Mouse (Mus musculus) cortical plate, adult 2 months (tissue): ENCODE measurements around the gene Prkrip1.

ENCODE experiments used
- CTCF ChIP-seq: fragments of 200-500 bp; IDR thresholded peaks from 2 replicates; pipeline ENCODE4 v1.5.1; 2011; ENCODE audit warnings: mild to moderate bottlenecking, control low read depth, low read length; ENCODE audit not compliant: insufficient read depth; ENCODE audit errors: extremely low read depth
- POLR2A ChIP-seq: fragments of 200-500 bp; IDR thresholded peaks from 2 replicates; pipeline ENCODE4 v1.6.1; 2011; ENCODE audit warnings: mild to moderate bottlenecking, low read length, control low read depth; ENCODE audit not compliant: insufficient read depth; ENCODE audit errors: extremely low read depth

DNA sequence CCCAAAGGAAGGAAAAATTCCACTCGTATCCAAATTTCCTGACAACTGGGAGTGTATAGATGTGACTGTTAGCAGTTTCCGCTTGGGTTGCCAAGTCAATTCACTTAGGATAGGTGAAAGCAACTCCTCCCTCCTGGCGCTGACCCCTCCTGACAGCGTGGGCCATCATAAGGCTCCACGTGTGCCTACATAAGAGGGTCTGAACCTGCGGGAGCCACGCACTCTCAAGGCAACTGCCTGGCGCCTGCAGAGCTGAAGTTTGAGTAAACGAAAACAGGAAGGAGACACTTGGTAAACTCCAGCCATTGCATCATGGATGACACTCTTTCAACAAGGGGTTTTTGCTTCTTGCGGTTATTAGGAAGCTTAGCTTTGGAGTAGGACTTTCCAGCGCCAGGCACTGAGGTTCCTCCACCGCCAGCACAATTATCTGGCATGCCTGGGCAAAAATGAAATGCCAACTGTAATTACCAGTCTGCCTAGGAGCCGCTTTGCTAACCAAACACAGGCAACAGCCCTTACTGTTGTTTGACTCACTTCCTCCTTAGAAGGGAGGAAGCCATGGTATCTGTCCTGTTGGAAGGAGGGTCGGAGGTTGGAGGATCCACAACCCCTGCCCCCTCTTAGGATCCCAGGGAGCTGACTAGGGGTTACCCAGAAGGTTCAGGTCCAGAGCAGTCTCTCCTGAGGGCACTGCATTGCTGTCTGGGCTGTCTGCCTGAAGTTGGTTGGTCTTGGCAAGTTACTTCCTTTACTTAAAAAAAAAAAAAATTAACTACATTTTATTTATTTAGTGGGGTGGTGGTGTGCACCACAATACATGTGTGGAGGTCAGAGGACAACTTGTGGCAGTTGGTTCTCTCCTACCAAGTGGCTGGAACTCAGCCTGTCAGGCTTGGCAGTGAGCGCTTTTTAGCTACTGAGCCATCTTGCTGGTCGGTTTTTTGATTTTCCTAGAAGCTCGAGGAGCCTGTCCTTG is 27.1 kb downstream of the Prkrip1 start:
- TF ChIP-seq CTCF (no peak), POLR2A (no peak)
